Mouse (Mus musculus) C2C12 (cell line): ENCODE measurements at regions not wholly inside any gene's neighbourhood (a gene's known extent, or its start where the extent isn't known, plus 50 kb on each side); places are given as distances from the start of the nearest gene placed in this dataset.

ENCODE experiments used
- CEBPB ChIP-seq: IDR thresholded peaks from one replicate; pipeline ENCODE4 v1.6.1; 2011; ENCODE audit warnings: low read depth, mild to moderate bottlenecking, control low read depth, moderate library complexity
- CTCF ChIP-seq: IDR thresholded peaks from one replicate; pipeline ENCODE4 v1.5.1; 2011; ENCODE audit not compliant: control insufficient read depth, insufficient read depth, insufficient read length
- MAX ChIP-seq: IDR thresholded peaks from one replicate; pipeline ENCODE4 v1.6.1; 2011; ENCODE audit warnings: mild to moderate bottlenecking, control low read depth

DNA sequence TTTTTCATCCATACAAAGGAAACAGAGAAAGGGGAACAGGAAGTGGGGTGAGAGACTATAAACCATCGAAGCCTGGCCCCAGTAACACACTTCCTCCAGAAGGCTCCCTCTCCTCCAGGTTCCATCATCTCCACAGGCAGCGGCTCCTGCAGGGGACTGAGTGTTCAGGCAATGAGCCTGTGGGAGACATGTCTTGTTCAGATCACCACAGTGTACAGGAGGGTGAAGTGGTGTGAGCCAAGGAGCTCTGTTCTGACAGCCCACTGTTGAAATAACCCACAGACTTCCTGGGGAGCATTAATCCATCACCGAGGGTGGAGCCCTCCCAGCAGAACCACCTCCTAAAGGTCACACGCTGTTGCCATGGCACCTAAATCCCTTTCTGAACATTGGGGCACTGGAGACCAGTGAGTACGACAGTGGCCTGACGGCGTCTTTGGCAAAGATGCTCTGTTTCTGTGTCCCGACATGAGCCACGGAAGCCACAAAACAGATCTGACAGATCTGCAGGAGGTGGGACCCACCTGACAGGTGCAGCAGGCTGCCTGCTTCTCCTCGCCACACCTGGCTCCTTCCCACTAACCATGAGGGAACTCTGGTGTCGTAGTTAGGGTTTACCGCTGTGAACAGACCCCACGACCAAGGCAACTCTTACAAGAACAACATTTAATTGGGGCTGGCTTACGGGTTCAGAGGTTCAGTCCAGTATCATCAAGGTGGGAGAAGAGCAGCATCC lies 60.9 kb downstream of the Psmg1 start:
- TF ChIP-seq CTCF (no peak), CEBPB (no peak), MAX (no peak)
